Mouse (Mus musculus): Measurements from ENCODE around the gene Sec23b. TPM values are rescaled to one million over a fixed set of nuclear protein-coding genes. Genes with fewer than 3 reads are reported as not detected.

The Sec23b gene
- polyA plus RNA-seq, 1 experiment: 4.9 TPM

DNA sequence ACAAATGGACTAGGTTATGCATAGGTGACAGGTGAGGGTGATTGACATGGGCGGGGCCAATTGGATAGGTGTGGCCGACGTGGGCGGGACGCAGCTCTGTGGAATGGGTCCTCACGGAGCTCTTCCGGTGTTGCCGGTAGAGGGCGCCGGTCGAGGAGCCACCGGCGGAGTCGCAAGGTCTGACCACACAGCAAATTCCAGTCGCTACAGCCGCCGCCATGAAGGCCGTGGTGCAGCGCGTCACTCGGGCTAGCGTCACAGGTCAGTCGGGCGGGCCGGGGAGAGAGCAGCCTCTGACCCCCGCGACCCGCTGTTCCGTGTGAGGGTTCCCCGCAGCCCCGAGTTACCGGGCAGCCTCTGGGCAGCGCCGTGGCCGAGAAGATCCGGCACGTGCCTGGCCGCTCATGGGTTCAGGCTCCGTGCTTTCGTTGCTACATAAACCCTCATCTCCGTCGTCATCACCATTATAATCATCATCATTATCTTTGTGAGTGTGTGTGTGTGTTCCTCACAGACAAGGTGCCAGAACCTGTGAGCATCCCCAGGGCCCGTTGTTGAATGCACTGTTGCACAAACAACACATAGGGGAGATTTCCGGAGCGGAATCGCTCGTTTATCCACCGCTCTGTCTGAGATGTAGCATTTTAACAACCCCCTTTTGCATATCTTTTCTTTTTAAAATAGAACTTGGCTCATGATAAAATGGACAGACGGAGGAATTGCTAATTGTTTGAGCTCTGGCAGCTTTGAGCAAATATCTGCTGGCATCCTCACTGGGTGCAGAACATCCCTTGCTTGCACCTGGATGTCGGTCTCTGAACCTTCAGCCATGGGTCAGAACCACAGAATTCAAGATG lies 44.0 kb downstream of the Sec23b start, which contains the start of gene Dtd1:
Gene Dtd1 (plus strand): TSS at position 67 of the 857 bp plus-strand sequence.
- TF ChIP-seq GATA1 (IDR thresholded peaks at IDR 0.05; ENCODE audit: borderline replicate concordance, low read length): no peak
- no peak for TF ChIP-seq FLI1 (IDR thresholded peaks at IDR 0.05; ENCODE audit: low read length)
- Histone ChIP-seq H3K4me3 (replicated peaks) (peak within 1 kb of the TSS; percentile 98), H3K36me3 (replicated peaks; ENCODE audit: low read length) (peaks cover 27% of the 10 kb centered on the region), H3K9me3 (no peaks in the 10 kb centered on the region), H3K4me1 (peaks cover 17% of the 10 kb centered on the region), H3K27me3 (replicated peaks) (no peaks in the 10 kb centered on the region)

DNA sequence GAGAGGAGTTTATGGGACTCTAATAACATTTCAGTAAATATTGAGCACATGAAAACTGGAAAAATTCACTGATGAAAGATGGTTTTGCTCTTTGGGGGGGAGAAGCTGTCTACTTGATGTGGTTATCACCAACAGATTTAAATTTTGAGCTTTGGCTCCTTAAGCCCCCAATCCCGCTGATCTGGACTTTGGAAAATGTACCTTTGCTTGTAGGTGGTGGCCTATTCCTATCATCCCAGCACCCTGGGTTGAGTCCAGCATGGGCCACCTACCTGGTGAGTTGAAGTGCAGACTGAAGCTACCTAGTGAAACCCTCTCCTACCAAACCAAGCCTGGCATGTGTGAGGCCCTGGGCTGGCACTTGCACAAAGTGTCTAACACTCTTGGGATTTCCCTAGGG lies 45.5 kb downstream of the Sec23b start:
- Histone ChIP-seq H3K4me1 (peaks cover 11% of the 10 kb centered on the region), H3K4me3 (replicated peaks) (no peak overlapping the region), H3K27me3 (replicated peaks) (no peaks in the 10 kb centered on the region), H3K36me3 (replicated peaks; ENCODE audit: low read length) (peaks cover 31% of the 10 kb centered on the region), H3K9me3 (no peaks in the 10 kb centered on the region)
- TF ChIP-seq FLI1 (IDR thresholded peaks at IDR 0.05; ENCODE audit: low read length): no peak
- TF ChIP-seq GATA1 (IDR thresholded peaks at IDR 0.05; ENCODE audit: borderline replicate concordance, low read length): no peak

DNA sequence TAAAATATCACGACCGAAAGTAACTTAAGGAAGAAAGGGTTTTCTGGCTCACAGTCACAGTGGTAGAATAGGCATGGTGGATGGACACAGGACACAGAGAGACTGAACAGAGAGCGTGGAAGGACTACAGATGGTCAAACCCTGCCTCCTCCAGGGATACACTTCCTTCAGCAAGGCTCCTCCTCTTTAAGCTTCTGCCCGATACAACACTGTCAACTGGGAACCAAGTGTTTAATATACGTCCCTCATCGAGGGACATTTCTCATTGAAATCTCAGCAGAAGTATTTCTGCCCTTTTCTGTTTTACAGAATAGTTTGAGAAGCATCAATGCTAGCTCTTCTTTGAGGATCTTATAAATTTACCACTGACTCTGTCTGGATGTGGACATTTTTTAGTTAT lies 57.9 kb downstream of the Sec23b start:
- Histone ChIP-seq H3K36me3 (replicated peaks; ENCODE audit: low read length) (peaks cover 22% of the 10 kb centered on the region), H3K4me1 (0 out of 2 replicates have a peak, but pooled peaks cover 3% of the 10 kb centered on the region), H3K27me3 (replicated peaks) (no peaks in the 10 kb centered on the region), H3K9me3 (no peaks in the 10 kb centered on the region), H3K4me3 (replicated peaks) (no peak overlapping the region)
- no peak for TF ChIP-seq GATA1 (IDR thresholded peaks at IDR 0.05; ENCODE audit: borderline replicate concordance, low read length)
- no peak for TF ChIP-seq FLI1 (IDR thresholded peaks at IDR 0.05; ENCODE audit: low read length)

DNA sequence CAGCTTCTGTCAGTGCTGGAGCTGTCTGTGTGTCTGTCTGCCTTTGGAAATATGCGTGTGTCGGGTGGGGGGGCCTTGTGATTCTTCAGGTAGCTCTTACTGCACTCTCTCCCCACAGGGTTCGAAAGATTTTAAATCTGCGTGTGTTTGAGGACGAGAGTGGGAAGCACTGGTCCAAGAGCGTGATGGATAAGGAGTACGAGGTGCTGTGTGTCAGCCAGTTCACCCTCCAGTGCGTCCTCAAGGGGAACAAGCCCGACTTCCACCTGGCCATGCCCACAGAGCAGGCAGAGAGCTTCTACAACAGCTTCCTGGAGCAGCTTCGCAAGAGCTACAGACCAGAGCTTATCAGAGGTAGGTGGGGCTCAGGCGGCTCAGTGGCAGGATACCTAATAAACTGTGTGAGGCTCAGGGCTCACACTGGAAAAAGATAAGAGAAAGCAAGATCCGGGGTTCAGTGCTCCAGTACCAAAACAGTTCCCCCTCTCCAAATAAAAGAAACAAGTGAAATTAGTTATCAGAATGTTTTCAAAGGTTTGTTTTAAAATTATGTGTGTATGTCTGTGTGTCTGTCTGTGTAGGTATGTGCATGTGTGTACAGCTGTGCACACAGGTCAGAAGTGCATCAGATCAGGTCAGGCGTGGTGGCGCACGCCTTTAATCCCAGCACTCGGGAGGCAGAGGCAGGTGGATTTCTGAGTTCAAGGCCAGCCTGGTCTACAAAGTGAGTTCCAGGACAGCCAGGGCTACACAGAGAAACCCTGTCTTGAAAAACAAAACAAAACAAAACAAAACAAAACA lies 61.2 kb downstream of the Sec23b start:
- H3K27me3 ChIP-seq (replicated peaks): no peaks in the 10 kb centered on the region
- H3K4me3 ChIP-seq (replicated peaks): no peak overlapping the region
- TF ChIP-seq FLI1 (IDR thresholded peaks at IDR 0.05; ENCODE audit: low read length): no peak
- no peak for TF ChIP-seq GATA1 (IDR thresholded peaks at IDR 0.05; ENCODE audit: borderline replicate concordance, low read length)
- H3K4me1 ChIP-seq: 0 out of 2 replicates have a peak, but pooled peaks cover 3% of the 10 kb centered on the region
- peaks cover 53% of the 10 kb centered on the region for H3K36me3 ChIP-seq (replicated peaks; ENCODE audit: low read length)
- H3K9me3 ChIP-seq: no peaks in the 10 kb centered on the region

DNA sequence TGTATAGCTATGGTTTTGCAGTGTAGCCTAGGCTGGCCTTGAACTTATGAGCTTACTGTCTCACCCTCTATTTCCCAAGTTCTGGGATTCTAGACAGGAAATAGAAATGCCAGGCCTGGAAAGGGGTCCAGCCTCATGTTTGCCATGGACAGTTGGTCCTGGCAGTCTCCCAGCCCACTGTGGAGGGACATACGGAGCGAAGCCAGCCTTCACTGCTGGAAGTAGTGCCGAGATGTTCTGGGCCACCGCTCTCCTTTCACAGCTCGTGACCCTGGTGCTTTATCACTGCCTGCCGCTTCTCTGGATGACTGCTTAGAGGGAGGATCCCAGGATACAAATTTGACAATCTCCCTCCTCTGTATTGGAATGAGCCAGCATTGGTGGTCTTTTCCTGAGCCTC lies 65.5 kb downstream of the Sec23b start:
- H3K4me1 ChIP-seq: 0 out of 2 replicates have a peak, but pooled peaks cover 3% of the 10 kb centered on the region
- TF ChIP-seq FLI1 (IDR thresholded peaks at IDR 0.05; ENCODE audit: low read length) (no peak), GATA1 (IDR thresholded peaks at IDR 0.05; ENCODE audit: borderline replicate concordance, low read length) (no peak)
- no peaks in the 10 kb centered on the region for H3K27me3 ChIP-seq (replicated peaks)
- H3K36me3 ChIP-seq (replicated peaks; ENCODE audit: low read length): peaks cover 77% of the 10 kb centered on the region
- 0 out of 2 replicates have a peak, but pooled peaks cover under 1% of the 10 kb centered on the region for H3K9me3 ChIP-seq
- H3K4me3 ChIP-seq (replicated peaks): no peak overlapping the region

DNA sequence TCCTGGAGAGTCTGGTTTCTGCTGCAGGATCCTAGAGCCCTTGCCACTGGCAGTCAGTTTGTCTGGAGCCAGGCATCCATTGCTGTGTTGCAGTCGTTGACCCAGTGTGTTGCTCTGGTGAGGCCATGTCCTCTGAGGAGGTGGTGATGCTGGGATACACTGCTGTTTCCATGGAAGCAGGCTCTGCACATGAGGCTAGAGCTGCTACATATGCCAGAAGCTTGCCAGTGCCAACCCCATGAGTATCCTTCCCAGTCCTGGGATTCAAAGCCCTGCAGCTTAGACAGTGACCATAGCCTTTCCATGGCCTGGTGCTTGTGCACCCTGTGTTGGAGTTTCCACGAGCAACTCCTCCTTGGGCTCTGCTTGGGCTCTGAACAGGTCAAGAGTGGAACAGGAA lies 77.5 kb downstream of the Sec23b start:
- Histone ChIP-seq H3K27me3 (replicated peaks) (no peaks in the 10 kb centered on the region), H3K9me3 (no peaks in the 10 kb centered on the region), H3K4me1 (peaks cover 32% of the 10 kb centered on the region), H3K4me3 (replicated peaks) (no peak overlapping the region), H3K36me3 (replicated peaks; ENCODE audit: low read length) (peaks cover 13% of the 10 kb centered on the region)
- no peak for TF ChIP-seq FLI1 (IDR thresholded peaks at IDR 0.05; ENCODE audit: low read length)
- TF ChIP-seq GATA1 (IDR thresholded peaks at IDR 0.05; ENCODE audit: borderline replicate concordance, low read length): no peak

DNA sequence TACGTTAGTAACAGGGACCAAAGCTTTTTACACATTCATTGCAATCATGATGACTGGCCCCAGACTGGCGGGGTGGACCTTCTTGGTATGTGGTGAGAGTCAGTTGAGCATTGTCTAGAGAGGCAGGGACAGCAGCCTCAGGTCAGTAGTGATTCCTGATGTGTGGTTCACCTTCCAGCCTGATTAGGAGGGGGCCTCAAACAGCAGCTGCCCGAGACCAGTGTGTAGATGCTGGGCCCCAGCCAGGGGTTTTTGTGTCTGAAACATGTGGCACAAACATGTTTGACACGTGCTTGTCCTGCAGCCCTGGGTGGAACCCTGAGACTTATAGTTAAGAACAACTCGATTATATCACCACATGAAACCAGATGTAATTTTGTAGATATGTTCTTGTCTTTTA lies 78.2 kb downstream of the Sec23b start:
- Histone ChIP-seq H3K36me3 (replicated peaks; ENCODE audit: low read length) (peaks cover 13% of the 10 kb centered on the region), H3K27me3 (replicated peaks) (no peaks in the 10 kb centered on the region), H3K4me3 (replicated peaks) (no peak overlapping the region), H3K9me3 (no peaks in the 10 kb centered on the region), H3K4me1 (peaks cover 38% of the 10 kb centered on the region)
- TF ChIP-seq FLI1 (IDR thresholded peaks at IDR 0.05; ENCODE audit: low read length) (no peak), GATA1 (IDR thresholded peaks at IDR 0.05; ENCODE audit: borderline replicate concordance, low read length) (no peak)

DNA sequence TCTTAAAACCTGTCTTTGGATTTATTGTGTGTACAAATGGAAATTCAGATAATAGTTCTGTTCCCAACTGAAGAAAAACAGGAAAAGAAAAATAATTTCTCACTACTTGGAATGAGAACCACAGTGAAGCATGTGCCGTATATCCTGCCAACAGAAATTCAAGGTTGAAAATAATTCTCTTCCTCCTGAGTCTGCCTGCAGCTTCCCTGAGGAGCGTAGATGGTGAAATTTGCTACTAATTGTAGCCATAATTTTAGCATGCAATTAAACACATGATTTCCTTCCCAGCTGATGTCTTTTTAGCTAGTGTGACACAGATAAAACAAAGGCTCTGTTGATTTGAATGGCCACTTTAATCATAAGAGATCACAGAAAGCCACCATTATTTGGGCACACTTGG lies 78.7 kb downstream of the Sec23b start:
- Histone ChIP-seq H3K4me3 (replicated peaks) (no peak overlapping the region), H3K27me3 (replicated peaks) (no peaks in the 10 kb centered on the region), H3K36me3 (replicated peaks; ENCODE audit: low read length) (peaks cover 17% of the 10 kb centered on the region), H3K9me3 (no peaks in the 10 kb centered on the region), H3K4me1 (peaks cover 39% of the 10 kb centered on the region)
- TF ChIP-seq GATA1 (IDR thresholded peaks at IDR 0.05; ENCODE audit: borderline replicate concordance, low read length) (no peak), FLI1 (IDR thresholded peaks at IDR 0.05; ENCODE audit: low read length) (no peak)

DNA sequence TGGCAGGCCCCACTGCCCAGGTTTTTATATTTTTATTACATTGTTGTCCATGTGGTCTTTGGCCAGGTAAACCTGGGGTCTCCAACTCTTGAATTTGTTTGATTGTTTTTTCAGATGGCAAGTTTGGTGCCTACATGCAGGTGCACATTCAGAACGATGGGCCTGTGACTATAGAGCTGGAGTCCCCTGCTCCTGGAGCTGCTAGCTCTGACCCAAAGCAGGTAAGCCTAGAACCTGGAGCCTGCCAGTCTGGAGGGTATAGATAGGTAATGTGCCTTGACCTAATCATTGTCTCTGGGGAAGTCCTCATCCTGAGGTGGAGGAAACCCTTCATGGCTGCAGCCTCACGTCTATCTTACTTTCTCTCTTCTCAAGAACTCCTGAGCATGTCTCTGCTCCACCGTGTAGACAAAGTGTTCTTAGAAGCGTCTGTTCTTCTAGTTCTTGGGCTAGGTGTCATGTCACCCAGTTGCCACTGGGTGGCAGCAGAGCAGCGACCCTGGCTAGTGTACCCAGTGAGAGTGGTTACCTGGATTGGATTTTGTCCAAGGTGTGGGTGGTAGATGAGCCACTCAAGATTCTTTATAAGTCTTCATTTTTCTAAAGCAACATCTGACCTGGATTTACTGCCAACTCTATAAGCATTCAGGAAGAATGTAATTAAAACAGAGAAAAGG lies 79.8 kb downstream of the Sec23b start:
- TF ChIP-seq FLI1 (IDR thresholded peaks at IDR 0.05; ENCODE audit: low read length) (no peak), GATA1 (IDR thresholded peaks at IDR 0.05; ENCODE audit: borderline replicate concordance, low read length) (no peak)
- no peaks in the 10 kb centered on the region for H3K27me3 ChIP-seq (replicated peaks)
- H3K4me1 ChIP-seq: peaks cover 39% of the 10 kb centered on the region
- H3K36me3 ChIP-seq (replicated peaks; ENCODE audit: low read length): peaks cover 24% of the 10 kb centered on the region
- no peaks in the 10 kb centered on the region for H3K9me3 ChIP-seq
- H3K4me3 ChIP-seq (replicated peaks): no peak overlapping the region

All from megakaryocyte, embryonic 14.5 days (primary cell).